Mouse (Mus musculus): ENCODE measurements around the gene Pnpla5. TPM values are rescaled to one million over a fixed set of nuclear protein-coding genes. Genes with fewer than 3 reads are reported as not detected.
"Not testable (repeated sequence)": the region's sequence is repeated elsewhere in the genome, so short reads cannot be mapped to it uniquely, and the experiment has no call there.

Gene Pnpla5
- polyA plus RNA-seq, 1 experiment from 2014 or later = not detected

GRCm38 (mm10) chr15:84108899-84109298 lies 14.1 kb downstream of the Pnpla5 start:
- Histone ChIP-seq H3K27ac (ENCODE audit: low read length) (no peak overlapping the region), H3K9me3 (ENCODE audit: control insufficient read depth, low read depth, low read length) (no peaks in the 10 kb centered on the region), H3K27me3 (ENCODE audit: control insufficient read depth, insufficient read depth, low read length) (peaks cover 22% of the 10 kb centered on the region), H3K9ac (replicated peaks; ENCODE audit: low read depth, low read length) (no peak overlapping the region), H3K4me3 (ENCODE audit: low read depth, low read length) (no peak overlapping the region), H3K36me3 (ENCODE audit: control insufficient read depth, insufficient read depth, low read length) (no peaks in the 10 kb centered on the region), H3K4me2 (replicated peaks; ENCODE audit: low read depth, low read length) (no peak overlapping the region), H3K4me1 (ENCODE audit: control insufficient read depth, insufficient read depth, low read length) (0 out of 2 replicates have a peak, but pooled peaks cover 4% of the 10 kb centered on the region)
- WGBS = 4% methylated on average over 13 of the region's 13 CpGs
- no peak for ATAC-seq (ENCODE audit: insufficient number of reproducible peaks, insufficient read depth, low FRiP score, low read depth)

- peak overlapping the region; percentile 96 for H3K4me2 ChIP-seq (replicated peaks; ENCODE audit: low read depth, low read length)
- H3K27ac ChIP-seq (ENCODE audit: low read length) = no peak overlapping the region
- peaks cover 22% of the 10 kb centered on the region for H3K27me3 ChIP-seq (ENCODE audit: control insufficient read depth, insufficient read depth, low read length)
- H3K4me3 ChIP-seq (ENCODE audit: low read depth, low read length) = peak overlapping the region; percentile 50; the same call in 1 of the 2 replicates
- H3K9me3 ChIP-seq (ENCODE audit: control insufficient read depth, low read depth, low read length) = no peaks in the 10 kb centered on the region
- H3K36me3 ChIP-seq (ENCODE audit: control insufficient read depth, insufficient read depth, low read length) = no peaks in the 10 kb centered on the region
- no peak overlapping the region for H3K9ac ChIP-seq (replicated peaks; ENCODE audit: low read depth, low read length)
- 13% methylated on average over 12 of the region's 12 CpGs for WGBS
- H3K4me1 ChIP-seq (ENCODE audit: control insufficient read depth, insufficient read depth, low read length) = 0 out of 2 replicates have a peak, but pooled peaks cover 4% of the 10 kb centered on the region
- no peak for ATAC-seq (ENCODE audit: insufficient number of reproducible peaks, insufficient read depth, low FRiP score, low read depth)
Observed at GRCm38 (mm10) chr15:84105924-84106500, 17.0 kb downstream of the Pnpla5 start.

DNA sequence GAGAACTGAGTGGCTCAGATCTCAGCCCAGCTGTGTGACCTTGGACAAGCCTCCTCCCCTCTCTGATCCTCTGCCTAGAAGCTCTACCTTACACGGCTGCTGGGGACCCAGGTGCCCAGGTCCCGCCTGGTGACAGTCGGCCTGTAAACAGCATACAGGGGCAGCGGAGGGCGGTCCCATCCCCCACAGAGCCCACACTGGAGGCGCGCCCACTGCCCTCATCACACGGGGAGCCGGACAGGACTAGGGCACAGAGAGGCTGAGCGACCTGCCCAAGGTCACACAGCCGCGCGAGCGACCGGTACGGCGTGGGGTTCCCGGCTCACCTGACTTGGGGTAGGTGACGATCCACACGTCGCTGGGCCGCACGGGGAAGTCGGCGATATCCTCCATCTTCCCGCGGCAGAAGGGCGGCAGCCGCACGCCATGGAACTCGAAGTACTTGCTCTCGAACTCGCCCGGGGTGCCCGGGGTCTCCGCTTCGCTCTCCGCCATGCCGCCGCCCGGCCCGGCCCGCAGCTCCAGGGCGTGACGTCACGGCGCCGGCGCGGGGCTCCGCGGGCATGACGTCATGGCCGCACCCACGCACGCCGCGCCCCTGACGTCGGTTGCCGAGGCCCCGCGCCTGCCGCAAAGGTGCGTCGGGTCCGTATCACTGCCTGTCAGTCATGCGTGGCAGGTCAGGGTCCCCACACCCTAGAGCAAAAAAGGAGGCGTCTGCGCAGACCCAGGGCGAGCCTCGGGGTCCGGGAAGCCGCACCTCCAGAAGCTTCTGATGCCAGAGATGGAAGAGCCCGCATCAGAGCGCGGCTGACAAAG lies 17.7 kb downstream of the Pnpla5 start, which contains the start of gene Sult4a1:
Gene Sult4a1, minus strand, starts transcription at position 650 of the 819 bp plus-strand sequence.
- Histone ChIP-seq H3K4me3 (ENCODE audit: low read depth, low read length) (peak within 1 kb of the TSS; percentile 50), H3K9ac (replicated peaks; ENCODE audit: low read depth, low read length) (no peak within 1 kb of the TSS), H3K27ac (ENCODE audit: low read length) (no peak within 1 kb of the TSS), H3K36me3 (ENCODE audit: control insufficient read depth, insufficient read depth, low read length) (no peaks in the 10 kb centered on the region), H3K27me3 (ENCODE audit: control insufficient read depth, insufficient read depth, low read length) (peaks cover 22% of the 10 kb centered on the region), H3K4me2 (replicated peaks; ENCODE audit: low read depth, low read length) (peak within 1 kb of the TSS; percentile 96), H3K9me3 (ENCODE audit: control insufficient read depth, low read depth, low read length) (no peaks in the 10 kb centered on the region), H3K4me1 (ENCODE audit: control insufficient read depth, insufficient read depth, low read length) (0 out of 2 replicates have a peak, but pooled peaks cover 4% of the 10 kb centered on the region)
- 0 out of 2 replicates have a peak, but pooled peaks have one; percentile 12 for ATAC-seq (ENCODE audit: insufficient number of reproducible peaks, insufficient read depth, low FRiP score, low read depth)
- 2% methylated on average over 77 of the region's 77 CpGs for WGBS

DNA sequence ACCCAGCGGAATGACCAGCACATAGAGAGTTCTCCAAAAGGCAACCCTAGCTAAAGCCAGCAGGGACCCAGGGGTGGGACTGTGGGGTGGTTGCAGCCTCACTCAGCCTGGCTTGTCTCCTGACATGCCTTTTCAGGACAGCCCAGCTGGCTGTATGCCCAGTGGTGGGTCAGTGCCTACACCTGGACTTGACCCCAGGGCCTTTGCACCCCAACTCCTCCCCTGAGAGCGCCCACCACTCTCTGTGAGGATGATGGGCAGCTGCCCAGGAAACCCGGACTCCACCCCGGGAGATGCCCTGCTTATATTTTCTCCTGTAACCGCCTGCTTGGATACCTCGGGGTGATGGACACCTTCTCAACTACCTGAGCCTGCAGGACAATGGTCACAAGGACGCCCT lies 18.3 kb downstream of the Pnpla5 start:
- H3K27me3 ChIP-seq (ENCODE audit: control insufficient read depth, insufficient read depth, low read length) = peaks cover 22% of the 10 kb centered on the region
- 70% methylated on average over 7 of the region's 7 CpGs for WGBS
- H3K4me3 ChIP-seq (ENCODE audit: low read depth, low read length) = no peak overlapping the region
- no peak for ATAC-seq (ENCODE audit: insufficient number of reproducible peaks, insufficient read depth, low FRiP score, low read depth)
- no peak overlapping the region for H3K4me2 ChIP-seq (replicated peaks; ENCODE audit: low read depth, low read length)
- H3K36me3 ChIP-seq (ENCODE audit: control insufficient read depth, insufficient read depth, low read length) = no peaks in the 10 kb centered on the region
- no peaks in the 10 kb centered on the region for H3K9me3 ChIP-seq (ENCODE audit: control insufficient read depth, low read depth, low read length)
- no peak overlapping the region for H3K9ac ChIP-seq (replicated peaks; ENCODE audit: low read depth, low read length)
- 0 out of 2 replicates have a peak, but pooled peaks cover 4% of the 10 kb centered on the region for H3K4me1 ChIP-seq (ENCODE audit: control insufficient read depth, insufficient read depth, low read length)
- H3K27ac ChIP-seq (ENCODE audit: low read length) = no peak overlapping the region

GRCm38 (mm10) chr15:84097536-84097935 lies 25.4 kb downstream of the Pnpla5 start:
- whole genome bisulfite sequencing = 83% methylated on average over 15 of the region's 15 CpGs
- not testable (repeated sequence) for H3K27me3 ChIP-seq (ENCODE audit: control insufficient read depth, insufficient read depth, low read length); ATAC-seq (ENCODE audit: insufficient number of reproducible peaks, insufficient read depth, low FRiP score, low read depth); H3K36me3 ChIP-seq (ENCODE audit: control insufficient read depth, insufficient read depth, low read length); H3K9ac ChIP-seq (replicated peaks; ENCODE audit: low read depth, low read length); H3K4me2 ChIP-seq (replicated peaks; ENCODE audit: low read depth, low read length); H3K27ac ChIP-seq (ENCODE audit: low read length); H3K4me3 ChIP-seq (ENCODE audit: low read depth, low read length); H3K4me1 ChIP-seq (ENCODE audit: control insufficient read depth, insufficient read depth, low read length); H3K9me3 ChIP-seq (ENCODE audit: control insufficient read depth, low read depth, low read length)

- Histone ChIP-seq H3K27ac (ENCODE audit: low read length) (no peak overlapping the region), H3K9ac (replicated peaks; ENCODE audit: low read depth, low read length) (no peak overlapping the region), H3K36me3 (ENCODE audit: control insufficient read depth, insufficient read depth, low read length) (no peaks in the 10 kb centered on the region), H3K4me3 (ENCODE audit: low read depth, low read length) (no peak overlapping the region), H3K27me3 (ENCODE audit: control insufficient read depth, insufficient read depth, low read length) (no peaks in the 10 kb centered on the region), H3K4me1 (ENCODE audit: control insufficient read depth, insufficient read depth, low read length) (no peaks in the 10 kb centered on the region), H3K9me3 (ENCODE audit: control insufficient read depth, low read depth, low read length) (no peaks in the 10 kb centered on the region), H3K4me2 (replicated peaks; ENCODE audit: low read depth, low read length) (no peak overlapping the region)
- ATAC-seq (ENCODE audit: insufficient number of reproducible peaks, insufficient read depth, low FRiP score, low read depth) = no peak
- 84% methylated on average over 8 of the region's 8 CpGs for WGBS
Observed at GRCm38 (mm10) chr15:84096051-84096450, 26.9 kb downstream of the Pnpla5 start.

DNA sequence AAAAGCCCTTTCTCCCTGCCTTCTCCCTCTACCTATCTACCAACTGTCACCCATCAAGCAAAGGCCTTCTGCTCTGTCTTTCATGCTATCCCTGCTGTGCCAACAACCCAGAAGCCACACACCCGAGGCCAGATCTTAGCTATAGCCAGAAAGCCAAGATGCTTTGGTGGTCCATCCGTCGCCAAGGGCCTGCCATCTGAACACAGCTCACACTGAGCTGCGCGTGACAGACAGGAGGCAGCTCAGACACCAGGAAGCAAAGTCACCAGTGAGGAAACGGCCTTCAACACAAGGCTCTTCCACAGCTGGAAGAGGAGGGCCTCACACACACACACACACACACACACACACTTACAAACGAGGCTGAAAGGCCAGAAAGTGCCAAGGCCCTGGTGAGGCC lies 28.1 kb downstream of the Pnpla5 start:
- Histone ChIP-seq H3K4me1 (ENCODE audit: control insufficient read depth, insufficient read depth, low read length) (no peaks in the 10 kb centered on the region), H3K9me3 (ENCODE audit: control insufficient read depth, low read depth, low read length) (no peaks in the 10 kb centered on the region), H3K36me3 (ENCODE audit: control insufficient read depth, insufficient read depth, low read length) (no peaks in the 10 kb centered on the region), H3K4me2 (replicated peaks; ENCODE audit: low read depth, low read length) (no peak overlapping the region), H3K4me3 (ENCODE audit: low read depth, low read length) (no peak overlapping the region), H3K27me3 (ENCODE audit: control insufficient read depth, insufficient read depth, low read length) (no peaks in the 10 kb centered on the region), H3K9ac (replicated peaks; ENCODE audit: low read depth, low read length) (no peak overlapping the region), H3K27ac (ENCODE audit: low read length) (no peak overlapping the region)
- WGBS = 54% methylated on average over 7 of the region's 7 CpGs
- no peak for ATAC-seq (ENCODE audit: insufficient number of reproducible peaks, insufficient read depth, low FRiP score, low read depth)

GRCm38 (mm10) chr15:84086775-84087174 lies 36.2 kb downstream of the Pnpla5 start:
- WGBS = 40% methylated on average over 9 of the region's 9 CpGs

More at GRCm38 (mm10) chr15:84086775-84087174, 36.2 kb downstream of the Pnpla5 start:
- no peak overlapping the region for H3K4me3 ChIP-seq (ENCODE audit: low read depth, low read length)
- 0 out of 2 replicates have a peak, but pooled peaks have one; percentile 10 for ATAC-seq (ENCODE audit: insufficient number of reproducible peaks, insufficient read depth, low FRiP score, low read depth)
- H3K9ac ChIP-seq (replicated peaks; ENCODE audit: low read depth, low read length) = no peak overlapping the region
- no peaks in the 10 kb centered on the region for H3K9me3 ChIP-seq (ENCODE audit: control insufficient read depth, low read depth, low read length)
- no peaks in the 10 kb centered on the region for H3K36me3 ChIP-seq (ENCODE audit: control insufficient read depth, insufficient read depth, low read length)
- H3K4me2 ChIP-seq (replicated peaks; ENCODE audit: low read depth, low read length) = no peak overlapping the region
- H3K4me1 ChIP-seq (ENCODE audit: control insufficient read depth, insufficient read depth, low read length) = no peaks in the 10 kb centered on the region
- no peaks in the 10 kb centered on the region for H3K27me3 ChIP-seq (ENCODE audit: control insufficient read depth, insufficient read depth, low read length)
- no peak overlapping the region for H3K27ac ChIP-seq (ENCODE audit: low read length)
